Mouse (Mus musculus): Measurements from ENCODE around the gene Zfp189.

The Zfp189 gene

GRCm38 (mm10) chr4:49539665-49540064 is 18.7 kb downstream of the Zfp189 start:
- DNase-seq (ENCODE audit: low spot score) = no peak

DNA sequence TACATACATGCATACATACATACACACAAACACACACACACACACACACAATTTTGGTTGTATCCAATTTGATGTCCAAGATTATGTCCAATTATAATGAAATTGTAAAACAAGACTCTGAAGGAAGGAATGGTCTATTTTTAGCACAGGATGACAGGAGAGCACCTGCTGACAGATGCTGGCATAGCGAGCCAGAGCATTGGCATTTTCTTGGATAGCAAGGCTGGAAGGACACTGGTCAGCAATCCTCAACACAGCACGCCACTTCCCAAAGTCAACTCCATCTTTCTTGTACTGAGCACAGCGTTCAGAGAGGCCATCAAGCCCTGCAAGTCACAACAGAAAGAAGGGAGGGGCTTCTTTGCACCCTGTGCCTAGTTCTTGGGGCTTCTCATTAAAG is 20.0 kb downstream of the Zfp189 start:
- DNase-seq (ENCODE audit: low spot score) = no peak

GRCm38 (mm10) chr4:49546026-49546425 is 25.1 kb downstream of the Zfp189 start:
- no peak for DNase-seq (ENCODE audit: low spot score)

- no peak for DNase-seq (ENCODE audit: low spot score)
Observed at GRCm38 (mm10) chr4:49546873-49547543, 26.0 kb downstream of the Zfp189 start.

DNA sequence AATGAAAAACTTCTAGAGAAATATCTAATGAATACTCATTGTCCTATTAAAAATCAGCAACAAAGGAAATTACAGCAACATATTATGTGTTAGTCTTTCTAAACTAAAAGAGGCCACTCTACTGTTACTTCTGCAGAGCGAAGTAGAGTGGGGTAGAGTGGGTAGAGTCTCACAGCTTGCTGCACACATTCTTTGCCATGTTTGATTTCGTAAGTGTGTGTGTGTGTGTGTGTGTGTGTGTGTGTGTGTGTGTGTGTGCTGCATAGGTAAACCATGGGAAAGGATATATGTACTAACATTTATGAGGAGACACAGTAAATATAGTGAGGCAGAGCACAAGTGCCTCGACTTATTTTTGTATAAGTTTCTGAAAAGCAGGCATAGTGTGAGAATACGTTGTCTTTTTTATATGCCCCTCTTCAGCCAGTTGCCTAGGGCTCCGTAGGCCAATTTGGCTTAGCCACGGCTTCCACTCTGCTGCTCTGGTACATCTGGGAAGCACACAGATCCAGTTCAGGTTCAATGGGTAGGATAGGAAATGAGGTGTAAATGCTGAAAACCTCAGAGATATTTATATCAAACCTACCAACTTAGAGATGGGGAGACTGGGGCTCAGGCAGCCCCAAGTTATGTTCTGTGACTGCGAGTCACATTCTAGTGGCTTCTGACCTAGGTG is 26.7 kb downstream of the Zfp189 start:
- DNase-seq (ENCODE audit: low spot score) = no peak

- no peak for DNase-seq (ENCODE audit: low spot score)
Observed at GRCm38 (mm10) chr4:49549383-49549782, 28.4 kb downstream of the Zfp189 start, which contains the start of gene Aldob. Gene Aldob, minus strand, starts transcription at chr4:49549546.

DNA sequence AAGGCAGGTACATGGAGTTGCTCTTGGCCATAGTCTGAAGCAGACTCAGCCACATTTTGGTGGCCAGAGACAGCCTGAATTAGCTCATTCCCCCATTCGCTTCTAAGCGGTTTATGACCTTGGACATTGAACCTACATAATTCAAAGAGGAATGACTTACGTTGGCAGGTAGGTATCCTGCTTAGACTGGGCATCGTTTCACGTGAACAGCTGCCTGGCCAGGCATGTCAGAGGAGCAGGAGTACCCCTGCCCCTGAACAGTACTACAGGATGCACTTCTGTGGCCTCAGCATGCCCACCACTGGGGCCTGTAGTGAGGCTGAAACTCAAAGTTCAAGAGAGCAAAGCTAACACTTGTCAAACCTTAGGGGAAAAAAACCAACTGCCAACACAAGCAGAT is 32.4 kb downstream of the Zfp189 start:
- no peak for DNase-seq (ENCODE audit: low spot score)

GRCm38 (mm10) chr4:49557375-49557774 is 36.4 kb downstream of the Zfp189 start:
- DNase-seq (ENCODE audit: low spot score) = no peak

DNA sequence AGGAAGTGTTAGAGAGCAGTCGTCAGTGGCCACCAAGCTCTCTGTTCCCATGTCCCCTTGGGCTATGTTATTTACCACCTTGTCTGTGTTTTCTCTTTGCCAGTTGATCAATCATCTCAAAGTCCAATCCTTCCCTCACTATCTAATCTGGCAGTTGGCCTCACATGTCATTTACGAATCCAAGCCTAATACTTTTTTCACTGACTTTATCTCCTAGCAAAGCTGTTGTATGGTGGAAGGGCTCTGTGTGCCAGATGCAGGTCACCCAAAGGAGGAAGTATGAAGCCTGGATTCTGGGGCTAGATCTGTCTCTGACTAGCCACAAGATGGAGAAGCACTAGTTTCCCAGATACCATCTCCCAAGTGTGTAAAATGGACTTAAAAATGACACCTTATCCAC is 37.2 kb downstream of the Zfp189 start:
- no peak for DNase-seq (ENCODE audit: low spot score)

DNA sequence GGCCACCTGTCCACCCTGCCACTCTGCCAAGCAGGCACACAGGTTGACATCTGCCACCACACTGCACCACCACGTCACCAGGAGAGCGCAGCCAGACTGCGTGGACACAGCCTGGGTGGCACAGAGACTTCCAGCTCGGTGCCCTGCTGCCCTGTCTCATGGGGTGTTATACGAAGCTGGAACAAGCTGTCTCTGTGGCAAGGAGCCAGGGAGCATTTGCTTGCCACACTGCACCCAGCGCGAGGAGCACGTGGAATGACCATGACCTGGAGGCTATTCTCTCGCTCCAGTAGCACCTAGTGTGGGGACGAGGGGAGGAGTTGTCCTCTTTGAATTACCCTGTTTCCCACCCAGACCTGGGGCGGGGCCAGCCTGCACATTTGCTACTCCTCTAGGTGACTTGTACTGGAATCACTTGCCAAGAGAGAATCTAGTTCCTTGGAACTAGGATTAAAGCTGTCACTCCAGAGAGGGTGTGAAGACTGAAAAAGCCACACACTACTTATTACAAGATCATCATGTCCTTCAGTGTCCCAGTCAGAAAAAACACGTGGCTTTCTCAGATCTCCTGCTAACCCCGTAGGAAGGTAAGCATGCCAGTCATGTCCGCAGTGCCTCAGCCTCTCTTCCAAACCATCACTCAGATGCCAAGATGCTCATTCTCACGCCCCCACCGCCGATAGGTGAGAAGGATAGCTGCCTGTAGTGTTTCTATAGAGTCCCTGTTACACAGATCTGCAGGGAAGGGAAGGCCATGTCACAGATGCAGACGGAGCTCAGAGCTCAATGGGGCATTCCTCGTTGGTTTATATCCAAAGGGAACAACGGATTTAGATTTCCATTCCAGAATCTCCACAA is 39.2 kb downstream of the Zfp189 start:
- DNase-seq (ENCODE audit: low spot score) = no peak

DNA sequence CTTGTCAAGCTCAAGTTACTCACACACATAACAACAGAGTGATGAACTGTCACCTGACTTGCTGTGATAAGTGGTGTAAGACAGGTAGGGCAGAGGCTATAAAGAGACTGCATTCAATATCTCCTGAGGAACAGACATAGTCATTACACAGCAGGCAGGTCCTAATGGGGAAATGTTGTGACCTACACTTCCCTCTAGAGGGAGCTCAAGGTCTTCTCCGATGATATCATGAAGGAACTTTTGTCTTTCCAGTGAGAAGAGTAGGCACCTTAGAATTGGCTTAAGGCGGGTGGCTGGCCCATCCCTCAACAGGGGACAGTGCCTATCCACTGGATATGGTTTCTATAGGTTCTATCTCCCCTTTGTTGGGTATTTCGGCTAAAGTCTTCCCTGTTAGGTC is 46.6 kb downstream of the Zfp189 start:
- peak; percentile 89 for DNase-seq (ENCODE audit: low spot score)

DNA sequence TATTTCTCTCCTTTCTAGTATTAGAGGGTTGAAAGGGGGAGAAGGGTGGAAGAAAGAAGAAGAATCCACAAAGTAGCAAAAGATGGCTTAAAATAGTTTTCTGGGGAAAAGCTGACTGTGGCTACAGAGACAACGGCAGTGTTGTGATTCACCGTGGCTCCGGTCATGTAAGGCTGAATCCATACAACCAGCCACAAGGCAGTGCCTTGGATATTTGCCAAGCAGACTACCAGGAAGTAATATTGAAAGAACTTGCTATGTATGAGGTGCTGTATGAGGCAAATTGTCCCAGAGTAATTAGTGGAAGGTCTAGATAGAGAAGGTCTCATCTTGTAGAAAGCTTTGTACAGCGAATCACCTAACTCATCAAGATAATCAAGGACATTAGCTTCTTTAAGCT is 51.2 kb downstream of the Zfp189 start:
- no peak for DNase-seq (ENCODE audit: low spot score)
